Mouse (Mus musculus): Measurements from ENCODE around the gene Rita1. TPM values are rescaled to one million over a fixed set of nuclear protein-coding genes. Genes with fewer than 3 reads are reported as not detected.

Rita1 gene
- total RNA-seq, 1 experiment from 2014 or later: 15.9 TPM

DNA sequence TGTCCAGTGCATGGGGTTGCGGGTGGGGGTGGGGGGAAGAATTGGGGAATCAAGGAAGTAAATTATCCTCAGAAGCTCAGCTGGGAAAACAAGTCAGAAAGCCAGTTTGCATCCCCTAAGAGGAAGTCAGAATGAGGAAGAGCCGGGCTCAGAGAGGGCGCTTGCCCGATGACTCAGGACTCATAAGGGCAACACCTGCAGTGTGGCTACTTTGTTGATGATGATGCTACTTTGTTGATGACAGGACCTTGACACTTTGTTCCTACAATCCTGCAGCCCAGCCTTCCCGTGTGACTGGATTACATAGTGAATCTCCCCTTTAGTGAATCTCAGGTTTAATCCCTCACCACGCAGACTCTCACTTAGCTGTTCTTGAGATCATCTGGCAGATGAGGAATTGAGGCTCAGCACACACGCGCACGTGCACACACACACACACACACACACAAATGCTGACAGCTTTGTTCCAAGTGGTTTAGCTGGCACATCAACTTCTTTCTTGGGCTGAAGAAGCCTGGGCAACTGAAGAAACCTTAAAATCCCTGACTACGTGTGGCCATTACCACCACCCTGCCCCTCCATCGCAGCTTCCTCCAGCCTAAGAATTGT lies 42.0 kb downstream of the Rita1 start:
- no peak for DNase-seq

DNA sequence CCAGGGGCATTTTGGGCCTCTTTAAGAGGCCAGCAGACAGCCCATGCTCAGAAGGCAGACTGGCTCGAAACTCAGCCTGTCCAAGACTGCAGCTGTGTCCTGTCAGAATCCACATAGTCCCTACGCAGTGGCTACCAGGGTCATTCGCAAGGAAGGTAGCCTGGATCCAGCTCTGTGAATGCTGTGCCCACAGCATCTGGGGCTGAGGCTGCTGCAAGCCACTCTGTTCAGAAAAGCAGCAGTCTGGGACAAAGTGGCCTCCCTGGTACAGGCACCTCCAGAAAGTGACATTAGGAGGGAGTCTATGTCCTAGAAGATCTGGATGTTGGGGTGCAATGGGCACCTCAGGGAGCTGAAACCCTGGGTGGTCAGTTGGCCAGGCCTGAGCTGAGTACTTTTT lies 42.6 kb downstream of the Rita1 start:
- DNase-seq: no peak

GRCm38 (mm10) chr5:120568964-120569363 lies 43.4 kb downstream of the Rita1 start:
- no peak for DNase-seq

- DNase-seq: no peak
Measured at GRCm38 (mm10) chr5:120568336-120568768, 44.0 kb downstream of the Rita1 start.

- DNase-seq: no peak
Measured at GRCm38 (mm10) chr5:120567761-120568211, 44.6 kb downstream of the Rita1 start.

DNA sequence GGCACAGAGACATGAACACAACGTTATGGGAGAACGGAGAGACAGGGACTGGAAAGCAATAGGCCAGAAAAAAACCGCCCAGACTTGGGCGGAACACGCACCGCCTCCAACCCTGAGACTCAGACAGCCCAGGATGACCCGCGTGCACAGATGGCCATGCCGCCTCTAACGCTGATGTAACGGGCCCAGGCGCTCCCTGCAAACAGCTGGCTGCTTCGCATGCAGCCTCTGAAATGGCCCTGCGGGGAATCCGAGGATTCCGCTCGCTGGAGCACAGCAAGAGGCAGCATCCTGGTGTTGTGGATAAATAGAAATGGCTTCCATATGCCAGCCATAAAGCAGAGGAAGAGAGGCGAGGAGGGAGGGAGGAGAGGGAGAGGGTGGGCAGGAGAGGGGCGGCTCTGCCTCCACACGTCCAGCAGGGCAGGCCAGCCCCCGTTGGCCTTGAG lies 45.1 kb downstream of the Rita1 start:
- peak; percentile 71 for DNase-seq

DNA sequence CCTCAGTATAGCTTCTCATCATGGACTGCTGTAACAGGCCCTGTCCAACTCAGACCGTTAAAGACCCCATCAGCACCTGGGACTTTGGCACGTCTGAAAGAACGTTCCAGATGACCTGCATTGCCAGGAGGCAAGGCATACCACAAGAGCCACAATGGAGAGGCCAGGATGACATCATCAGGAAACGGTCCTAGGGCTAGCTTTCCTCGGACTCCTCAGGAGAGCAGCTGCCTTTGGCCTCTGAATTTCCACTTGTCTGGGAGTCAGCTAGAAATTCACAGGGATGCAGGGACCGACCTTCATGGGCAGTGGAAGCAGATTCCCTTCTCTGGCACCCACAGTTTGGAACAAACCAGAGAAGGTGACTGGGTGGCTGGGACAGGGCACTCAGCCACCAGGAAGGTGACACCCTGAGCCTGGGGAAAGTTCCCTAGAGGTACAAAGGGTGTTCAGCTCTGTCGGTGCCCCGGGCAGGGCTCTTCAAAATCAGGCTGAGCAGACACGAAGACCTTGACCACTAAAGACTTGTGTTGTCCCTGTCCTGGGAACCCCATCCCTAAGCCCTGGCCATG lies 45.6 kb downstream of the Rita1 start:
- DNase-seq: no peak

- no peak for DNase-seq
Measured at GRCm38 (mm10) chr5:120566101-120566500, 46.3 kb downstream of the Rita1 start.

GRCm38 (mm10) chr5:120565171-120565905 lies 47.1 kb downstream of the Rita1 start:
- DNase-seq: no peak

- no peak for DNase-seq
Measured at GRCm38 (mm10) chr5:120563914-120564311, 48.5 kb downstream of the Rita1 start.

DNA sequence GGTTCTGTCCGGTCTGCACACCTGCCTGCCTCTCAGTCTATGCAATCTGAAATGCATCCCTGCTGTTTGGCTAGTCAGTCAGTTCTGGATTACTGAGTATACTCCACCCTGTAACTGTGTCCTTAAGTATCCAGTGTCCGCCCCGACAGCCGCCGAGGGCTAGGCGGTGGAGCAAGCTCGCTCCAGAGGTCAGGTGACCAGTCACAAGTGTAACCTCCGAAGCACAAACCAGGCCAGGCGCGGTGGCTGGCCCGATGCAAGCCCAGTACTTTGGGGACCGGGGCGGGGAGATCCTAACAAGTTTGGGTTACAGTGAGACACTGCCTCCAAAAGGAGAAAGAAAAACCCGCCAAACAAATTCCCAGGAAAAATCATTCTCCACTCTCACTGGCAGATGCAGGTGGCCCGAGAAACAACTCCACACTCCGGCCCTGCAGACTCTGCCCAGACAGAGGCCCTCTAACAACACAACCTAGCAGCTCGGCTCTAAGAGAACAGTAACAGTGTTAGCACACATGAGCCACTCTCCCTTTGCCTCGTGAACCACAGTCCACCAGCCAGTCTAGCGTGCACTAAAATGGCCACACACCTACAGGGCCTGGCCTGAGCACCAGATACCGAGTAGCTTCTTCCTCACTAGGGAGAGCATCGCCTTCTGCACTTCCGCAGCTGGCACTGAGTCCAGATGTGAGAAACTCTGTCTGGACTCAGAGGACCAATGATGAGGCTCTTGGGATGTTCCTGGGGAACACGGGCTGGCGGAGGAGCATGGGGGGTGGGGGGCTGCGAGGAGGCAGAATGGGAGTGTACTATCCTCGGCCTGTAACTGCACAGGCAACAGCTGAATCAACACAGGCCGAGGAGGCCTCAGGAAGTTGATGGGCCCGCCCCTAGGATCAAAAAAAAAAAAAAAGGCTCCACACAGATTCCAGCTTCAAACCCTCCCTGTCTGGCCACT lies 49.2 kb downstream of the Rita1 start:
- DNase-seq: peak; percentile 60

DNA sequence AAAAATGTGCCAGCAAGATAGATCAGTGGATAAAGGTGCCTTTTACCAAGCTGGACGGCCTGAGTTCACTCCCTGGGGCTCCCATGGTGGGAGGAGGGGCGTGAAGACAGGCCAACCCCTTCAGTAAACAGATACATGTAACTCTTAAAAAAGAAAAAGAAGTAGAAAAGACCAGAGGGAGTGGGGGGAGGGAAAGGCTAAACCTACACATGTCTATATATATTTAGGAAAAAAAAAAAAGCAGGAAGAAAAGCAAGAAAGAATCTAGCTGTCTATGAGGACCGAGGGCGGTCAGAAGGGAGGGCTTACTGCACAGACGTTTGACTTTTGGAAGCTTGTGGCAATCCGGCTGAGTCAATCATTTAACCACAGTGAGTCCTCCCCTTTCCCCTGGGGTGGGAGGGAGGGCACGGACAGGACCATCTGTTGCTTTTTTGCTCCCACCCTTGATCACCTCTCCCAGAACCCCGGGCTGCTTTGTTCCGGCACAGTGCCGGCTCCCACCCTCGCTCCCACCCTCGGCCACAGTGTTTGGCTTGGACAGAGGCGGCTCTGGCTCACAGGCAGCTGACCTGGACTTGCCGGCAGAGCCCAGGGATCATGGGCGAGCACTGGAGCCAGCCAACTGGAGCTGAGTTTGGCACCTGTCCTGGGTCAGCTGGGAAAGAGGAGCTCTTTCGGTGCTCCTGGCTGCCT lies 51.6 kb downstream of the Rita1 start:
- DNase-seq: peak; percentile 67

DNA sequence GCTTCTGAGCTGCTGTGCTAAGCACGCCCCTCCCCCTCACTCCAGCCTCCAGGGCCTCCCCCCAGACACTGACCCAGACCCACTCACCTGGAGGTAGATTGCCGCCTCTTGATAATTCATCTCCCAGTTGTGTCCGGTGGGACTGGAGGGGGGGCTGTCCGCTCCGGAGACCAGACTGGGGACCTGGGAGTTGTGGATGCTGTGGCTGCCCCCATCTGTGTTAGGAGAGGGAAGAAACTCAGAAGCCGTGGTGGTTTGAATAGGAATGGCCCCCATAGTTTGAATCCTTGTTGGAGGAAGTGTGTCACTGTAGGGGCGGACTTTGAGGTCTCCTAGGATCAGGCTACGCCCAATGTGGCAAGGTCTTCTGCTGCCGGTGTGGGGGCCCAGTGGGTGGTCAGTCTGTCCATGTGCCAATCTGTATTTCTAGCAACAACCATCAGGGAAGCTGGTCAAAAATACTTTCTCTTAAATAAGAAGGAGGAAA lies 52.2 kb downstream of the Rita1 start:
- no peak for DNase-seq

DNA sequence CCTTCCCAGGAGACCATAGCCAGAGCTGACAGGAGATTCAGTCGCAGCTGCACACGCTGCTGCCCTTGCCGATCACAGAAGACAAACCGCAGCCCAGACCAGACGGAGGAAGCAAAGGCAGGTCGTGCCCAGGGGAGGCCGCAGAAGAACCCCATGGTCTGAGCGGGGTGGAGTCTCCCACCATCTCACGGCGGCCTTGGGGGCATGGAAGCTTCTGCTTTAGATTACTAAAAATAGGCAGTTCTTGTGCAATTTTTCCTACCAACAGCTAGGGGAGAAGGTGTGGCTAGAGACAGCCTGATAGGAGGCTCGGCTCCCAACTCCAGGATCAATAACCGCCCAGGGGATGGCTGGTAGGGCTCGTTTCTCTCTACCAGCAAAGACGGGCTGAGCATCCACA lies 53.6 kb downstream of the Rita1 start:
- no peak for DNase-seq

GRCm38 (mm10) chr5:120558041-120558440 lies 54.3 kb downstream of the Rita1 start:
- DNase-seq: no peak

GRCm38 (mm10) chr5:120555871-120556270 lies 56.5 kb downstream of the Rita1 start:
- no peak for DNase-seq

DNA sequence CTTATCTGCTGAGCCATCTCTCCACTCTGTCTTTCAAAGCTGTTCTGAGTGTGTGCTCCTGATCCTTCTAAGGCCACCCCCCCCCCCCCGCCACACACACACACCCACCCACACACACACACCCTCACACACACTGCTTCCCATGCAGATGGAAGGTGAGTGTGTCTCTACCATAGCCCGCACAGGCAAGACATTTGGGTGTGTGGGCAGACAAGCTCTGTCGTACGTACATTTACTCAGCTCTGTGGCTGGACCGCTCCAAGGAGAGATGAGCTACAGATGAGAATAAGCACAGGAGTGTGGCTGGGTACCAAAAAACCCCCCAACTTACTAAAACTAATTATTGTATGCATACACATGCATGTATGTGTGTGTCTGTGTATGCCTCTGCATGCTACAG lies 61.7 kb downstream of the Rita1 start:
- DNase-seq: no peak

DNA sequence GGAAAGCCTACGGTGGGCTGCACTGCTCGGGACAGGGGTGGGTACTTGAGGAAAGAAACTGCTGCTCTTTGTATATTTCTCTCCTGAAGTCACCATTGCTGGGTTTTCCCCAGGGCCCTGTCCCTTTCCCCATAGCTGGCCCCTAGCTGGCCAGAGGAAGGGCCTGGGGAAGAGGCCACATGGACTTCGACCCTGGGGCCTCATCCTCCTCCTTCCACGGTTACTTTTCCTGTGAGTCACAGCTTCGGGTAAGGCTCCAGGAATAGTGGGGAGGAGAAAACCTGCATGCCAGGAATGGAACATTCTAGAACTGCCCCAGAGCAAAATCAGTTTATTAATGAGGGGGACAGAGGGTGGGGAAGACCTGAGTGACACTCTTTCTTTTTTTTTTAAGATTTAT lies 62.3 kb downstream of the Rita1 start:
- DNase-seq: no peak

DNA sequence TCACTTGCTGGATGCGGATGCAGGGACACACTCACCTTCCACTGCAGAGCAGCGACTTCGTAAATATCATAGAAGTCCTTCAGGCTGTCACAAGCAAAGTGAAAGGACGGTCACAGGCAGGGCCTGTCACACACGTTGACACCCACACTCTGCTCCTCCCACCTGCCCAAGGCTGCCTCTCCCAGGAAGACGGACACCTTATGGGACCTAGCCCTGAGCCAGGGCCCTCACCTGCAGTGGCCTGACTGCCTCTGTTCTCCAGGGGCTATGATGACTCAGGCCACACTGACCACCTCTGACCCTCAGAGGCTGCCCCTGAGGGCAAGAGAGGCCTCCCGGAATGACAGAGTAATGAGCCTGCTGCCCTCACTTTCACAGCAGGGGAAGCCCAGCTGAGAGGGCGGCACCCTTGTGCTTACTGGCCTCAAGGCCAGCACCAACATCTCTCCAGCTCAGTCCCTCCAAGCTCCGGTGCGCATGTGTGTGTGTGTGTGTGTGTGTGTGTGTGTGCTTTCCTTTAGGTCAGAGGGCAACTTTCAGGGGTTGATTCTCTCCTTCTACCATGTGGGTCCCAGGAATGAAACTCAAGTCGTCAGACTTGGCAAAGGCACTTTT lies 64.0 kb downstream of the Rita1 start:
- no peak for DNase-seq

Measured in adrenal gland, postnatal 25 days (tissue).